In the genomic region with DNA sequence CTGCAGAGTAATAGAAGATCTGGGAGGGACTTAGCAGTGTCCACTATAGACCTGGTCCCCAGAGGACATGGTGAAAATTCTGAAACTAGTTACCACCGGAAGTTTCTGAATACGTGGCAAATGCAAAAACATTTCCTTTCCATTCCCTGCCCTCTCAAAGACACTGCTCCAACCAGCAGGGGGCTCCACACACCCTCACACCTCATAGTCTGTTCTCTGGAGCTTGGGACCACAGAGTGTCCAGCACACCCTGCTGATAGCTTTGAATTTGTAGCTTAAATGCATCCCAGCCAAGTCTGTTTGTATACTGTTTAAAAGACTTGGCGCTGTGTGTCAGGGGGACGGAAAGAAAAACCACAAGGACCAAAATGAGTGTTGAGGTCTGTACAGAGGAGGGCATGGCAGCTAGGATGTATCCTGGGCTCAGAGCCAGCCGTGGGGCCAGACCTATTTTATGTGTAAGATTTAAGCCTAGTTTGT, we compare ENCODE assay signal across 8 mouse cellular contexts.
A peak's percentile ranks its signal among the peaks of the same experiment; 100 is the strongest.
DNase-seq lines count a peak whose midpoint lies in the region; ATAC-seq lines count a peak whose summit lies in the region.

No protein-coding gene starts in this region.

- no peaks in the 10 kb centered on the region for H3K27me3 ChIP-seq in intestine, embryonic 14.5 days (replicated peaks; ENCODE audit: control insufficient read depth, insufficient read depth, low read length)

- H3K27ac ChIP-seq in intestine, embryonic 14.5 days (ENCODE audit: low read depth), result peak overlapping the region; percentile 65

- H3K9me3 ChIP-seq in intestine, embryonic 14.5 days (ENCODE audit: control insufficient read depth, low read length), result no peaks in the 10 kb centered on the region

- WGBS in intestine, embryonic 14.5 days, result 41% methylated on average over 5 of the region's 5 CpGs

- ATAC-seq in intestine, embryonic 14.5 days (replicated peaks; ENCODE audit: low FRiP score, low TSS enrichment, low read depth), result peak; percentile 68

- H3K4me1 ChIP-seq in intestine, embryonic 14.5 days (replicated peaks; ENCODE audit: control insufficient read depth, insufficient read depth, low read length), result peaks cover 15% of the 10 kb centered on the region; the same call in 1 of the 2 replicates

- peak; percentile 60 for DNase-seq in urinary bladder, postnatal 14 days (ENCODE audit: low spot score)
- no peak for DNase-seq in urinary bladder, postnatal 10 days (ENCODE audit: low spot score)
- peak; percentile 72 for DNase-seq in adrenal gland, postnatal 25 days
- peak; percentile 11 to 30 for DNase-seq in frontal cortex, postnatal 10 days (ENCODE audit: low spot score in 2 of 2)
- DNase-seq in intestine, embryonic 14.5 days (ENCODE audit: low spot score), result peak; percentile 74
- peak; percentile 46 to 63 for DNase-seq in lung, adult 18-20 months
- peak; percentile 31 for DNase-seq in retina, postnatal 1 day
- DNase-seq in urinary bladder, postnatal 36 days (ENCODE audit: low spot score in 2 of 2), result peak; percentile 21 to 44

- H3K36me3 ChIP-seq in intestine, embryonic 14.5 days (ENCODE audit: control insufficient read depth, insufficient read depth, low read length), result peaks cover 10% of the 10 kb centered on the region

- no peak overlapping the region for H3K4me2 ChIP-seq in intestine, embryonic 14.5 days (ENCODE audit: low read length)

- H3K4me3 ChIP-seq in intestine, embryonic 14.5 days (ENCODE audit: low read depth, low read length), result no peak overlapping the region

- H3K9ac ChIP-seq in intestine, embryonic 14.5 days (ENCODE audit: low read length), result no peak overlapping the region
